Mouse (Mus musculus): ENCODE results near the gene Phactr3. TPM values are rescaled to one million over a fixed set of nuclear protein-coding genes. Genes with fewer than 3 reads are reported as not detected.
A peak's percentile ranks its signal among the peaks of the same experiment; 100 is the strongest.

Gene Phactr3
- polyA plus RNA-seq, 1 experiment from 2014 or later = 6.5 TPM

- ATAC-seq (replicated peaks; ENCODE audit: insufficient number of reproducible peaks, insufficient read depth, low FRiP score, low read depth) = 0 out of 2 replicates have a peak, but pooled peaks have one; percentile 43
- Histone ChIP-seq H3K36me3 (no peaks in the 10 kb centered on the region), H3K4me3 (no peak overlapping the region), H3K27ac (no peak overlapping the region; the same call in 1 of the 2 replicates), H3K9ac (no peak overlapping the region), H3K4me1 (replicated peaks) (peaks cover 7% of the 10 kb centered on the region), H3K9me3 (replicated peaks) (no peaks in the 10 kb centered on the region), H3K4me2 (no peak overlapping the region), H3K27me3 (no peaks in the 10 kb centered on the region)
- 30% methylated on average over 5 of the region's 5 CpGs for WGBS
Observed at GRCm38 (mm10) chr2:178194908-178195307, 76.1 kb downstream of the Phactr3 start.

GRCm38 (mm10) chr2:178196038-178196437 is 77.3 kb downstream of the Phactr3 start:
- Histone ChIP-seq H3K4me3 (no peak overlapping the region), H3K9ac (no peak overlapping the region), H3K27me3 (no peaks in the 10 kb centered on the region), H3K9me3 (replicated peaks) (no peaks in the 10 kb centered on the region), H3K4me1 (replicated peaks) (peaks cover 7% of the 10 kb centered on the region), H3K4me2 (no peak overlapping the region), H3K36me3 (no peaks in the 10 kb centered on the region), H3K27ac (no peak overlapping the region)
- ATAC-seq (replicated peaks; ENCODE audit: insufficient number of reproducible peaks, insufficient read depth, low FRiP score, low read depth) = no peak
- 82% methylated on average over 6 of the region's 6 CpGs for WGBS

- H3K9ac ChIP-seq = no peak overlapping the region
- no peak overlapping the region for H3K27ac ChIP-seq
- no peaks in the 10 kb centered on the region for H3K27me3 ChIP-seq
- H3K9me3 ChIP-seq (replicated peaks) = no peaks in the 10 kb centered on the region
- WGBS = 56% methylated on average over 1 of the region's 1 CpGs
- H3K36me3 ChIP-seq = no peaks in the 10 kb centered on the region
- no peak overlapping the region for H3K4me2 ChIP-seq
- no peak for ATAC-seq (replicated peaks; ENCODE audit: insufficient number of reproducible peaks, insufficient read depth, low FRiP score, low read depth)
- no peak overlapping the region for H3K4me3 ChIP-seq
- H3K4me1 ChIP-seq (replicated peaks) = peaks cover 7% of the 10 kb centered on the region
Observed at GRCm38 (mm10) chr2:178197542-178197941, 78.8 kb downstream of the Phactr3 start.

- peaks cover 12% of the 10 kb centered on the region for H3K4me1 ChIP-seq (replicated peaks)
- no peaks in the 10 kb centered on the region for H3K9me3 ChIP-seq (replicated peaks)
- WGBS = 68% methylated on average over 10 of the region's 10 CpGs
- H3K36me3 ChIP-seq = no peaks in the 10 kb centered on the region
- no peak overlapping the region for H3K4me3 ChIP-seq
- ATAC-seq (replicated peaks; ENCODE audit: insufficient number of reproducible peaks, insufficient read depth, low FRiP score, low read depth) = no peak
- no peak overlapping the region for H3K27ac ChIP-seq
- no peaks in the 10 kb centered on the region for H3K27me3 ChIP-seq
- no peak overlapping the region for H3K9ac ChIP-seq
- no peak overlapping the region for H3K4me2 ChIP-seq
Observed at GRCm38 (mm10) chr2:178204455-178204854, 85.7 kb downstream of the Phactr3 start.

- Histone ChIP-seq H3K4me3 (no peak overlapping the region), H3K27me3 (no peaks in the 10 kb centered on the region), H3K27ac (peak overlapping the region; percentile 74), H3K9me3 (replicated peaks) (no peaks in the 10 kb centered on the region), H3K4me1 (replicated peaks) (peaks cover 12% of the 10 kb centered on the region), H3K9ac (no peak overlapping the region), H3K4me2 (no peak overlapping the region), H3K36me3 (no peaks in the 10 kb centered on the region)
- WGBS = 41% methylated on average over 5 of the region's 5 CpGs
- peak; percentile 56 for ATAC-seq (replicated peaks; ENCODE audit: insufficient number of reproducible peaks, insufficient read depth, low FRiP score, low read depth)
Observed at GRCm38 (mm10) chr2:178208186-178208600, 89.4 kb downstream of the Phactr3 start.

- H3K4me2 ChIP-seq = no peak overlapping the region
- H3K9ac ChIP-seq = no peak overlapping the region
- no peaks in the 10 kb centered on the region for H3K36me3 ChIP-seq
- ATAC-seq (replicated peaks; ENCODE audit: insufficient number of reproducible peaks, insufficient read depth, low FRiP score, low read depth) = no peak
- H3K27me3 ChIP-seq = no peaks in the 10 kb centered on the region
- no peaks in the 10 kb centered on the region for H3K9me3 ChIP-seq (replicated peaks)
- H3K4me3 ChIP-seq = no peak overlapping the region
- peaks cover under 1% of the 10 kb centered on the region; the same call in 1 of the 2 replicates for H3K4me1 ChIP-seq (replicated peaks)
- no peak overlapping the region for H3K27ac ChIP-seq
- 78% methylated on average over 2 of the region's 2 CpGs for WGBS
Observed at GRCm38 (mm10) chr2:178213826-178214225, 95.1 kb downstream of the Phactr3 start.

- no peaks in the 10 kb centered on the region for H3K27me3 ChIP-seq
- H3K4me3 ChIP-seq = no peak overlapping the region
- WGBS = 84% methylated on average over 1 of the region's 1 CpGs
- no peak overlapping the region for H3K27ac ChIP-seq
- no peaks in the 10 kb centered on the region for H3K9me3 ChIP-seq (replicated peaks)
- H3K4me1 ChIP-seq (replicated peaks) = peaks cover 2% of the 10 kb centered on the region
- no peak for ATAC-seq (replicated peaks; ENCODE audit: insufficient number of reproducible peaks, insufficient read depth, low FRiP score, low read depth)
- no peaks in the 10 kb centered on the region for H3K36me3 ChIP-seq
- no peak overlapping the region for H3K9ac ChIP-seq
- no peak overlapping the region for H3K4me2 ChIP-seq
Observed at GRCm38 (mm10) chr2:178214531-178214930, 95.8 kb downstream of the Phactr3 start.

GRCm38 (mm10) chr2:178218461-178218860 is 99.7 kb downstream of the Phactr3 start:
- H3K27ac ChIP-seq = no peak overlapping the region
- WGBS = 57% methylated on average over 4 of the region's 4 CpGs
- no peaks in the 10 kb centered on the region for H3K36me3 ChIP-seq
- no peaks in the 10 kb centered on the region for H3K9me3 ChIP-seq (replicated peaks)
- ATAC-seq (replicated peaks; ENCODE audit: insufficient number of reproducible peaks, insufficient read depth, low FRiP score, low read depth) = no peak
- H3K4me1 ChIP-seq (replicated peaks) = peaks cover 11% of the 10 kb centered on the region
- H3K4me2 ChIP-seq = no peak overlapping the region
- no peak overlapping the region for H3K4me3 ChIP-seq
- no peak overlapping the region for H3K9ac ChIP-seq
- H3K27me3 ChIP-seq = no peaks in the 10 kb centered on the region

GRCm38 (mm10) chr2:178219454-178220147 is 100.8 kb downstream of the Phactr3 start:
- WGBS = 39% methylated on average over 5 of the region's 5 CpGs
- Histone ChIP-seq H3K27ac (0 out of 2 replicates have a peak overlapping the region, but pooled peaks have one; percentile 9), H3K9ac (no peak overlapping the region), H3K4me1 (replicated peaks) (peaks cover 11% of the 10 kb centered on the region), H3K9me3 (replicated peaks) (no peaks in the 10 kb centered on the region), H3K36me3 (no peaks in the 10 kb centered on the region), H3K27me3 (no peaks in the 10 kb centered on the region), H3K4me2 (no peak overlapping the region), H3K4me3 (no peak overlapping the region)
- ATAC-seq (replicated peaks; ENCODE audit: insufficient number of reproducible peaks, insufficient read depth, low FRiP score, low read depth) = no peak; the same call in 1 of the 2 replicates

- Histone ChIP-seq H3K27me3 (no peaks in the 10 kb centered on the region), H3K4me1 (replicated peaks) (peaks cover 11% of the 10 kb centered on the region), H3K36me3 (no peaks in the 10 kb centered on the region), H3K27ac (0 out of 2 replicates have a peak overlapping the region, but pooled peaks have one; percentile 9), H3K4me2 (no peak overlapping the region), H3K4me3 (no peak overlapping the region), H3K9me3 (replicated peaks) (no peaks in the 10 kb centered on the region), H3K9ac (no peak overlapping the region)
- ATAC-seq (replicated peaks; ENCODE audit: insufficient number of reproducible peaks, insufficient read depth, low FRiP score, low read depth) = no peak
- 56% methylated on average over 3 of the region's 3 CpGs for WGBS
Observed at GRCm38 (mm10) chr2:178220148-178220717, 101.5 kb downstream of the Phactr3 start.

GRCm38 (mm10) chr2:178221003-178221402 is 102.2 kb downstream of the Phactr3 start:
- Histone ChIP-seq H3K9me3 (replicated peaks) (no peaks in the 10 kb centered on the region), H3K27ac (no peak overlapping the region), H3K9ac (no peak overlapping the region), H3K27me3 (no peaks in the 10 kb centered on the region), H3K4me1 (replicated peaks) (peaks cover 11% of the 10 kb centered on the region), H3K4me2 (no peak overlapping the region), H3K4me3 (no peak overlapping the region), H3K36me3 (no peaks in the 10 kb centered on the region)
- ATAC-seq (replicated peaks; ENCODE audit: insufficient number of reproducible peaks, insufficient read depth, low FRiP score, low read depth) = peak; percentile 18; the same call in 1 of the 2 replicates
- WGBS = 90% methylated on average over 3 of the region's 3 CpGs

GRCm38 (mm10) chr2:178229231-178229630 is 110.5 kb downstream of the Phactr3 start:
- Histone ChIP-seq H3K27ac (no peak overlapping the region), H3K4me1 (replicated peaks) (no peaks in the 10 kb centered on the region), H3K9ac (no peak overlapping the region), H3K4me2 (no peak overlapping the region), H3K4me3 (no peak overlapping the region), H3K27me3 (no peaks in the 10 kb centered on the region), H3K36me3 (no peaks in the 10 kb centered on the region), H3K9me3 (replicated peaks) (no peaks in the 10 kb centered on the region)
- no peak for ATAC-seq (replicated peaks; ENCODE audit: insufficient number of reproducible peaks, insufficient read depth, low FRiP score, low read depth)
- 81% methylated on average over 8 of the region's 8 CpGs for WGBS

Measured in heart, embryonic 15.5 days (tissue).